ENCODE assay signal across 38 mouse cellular contexts in the genomic region with DNA sequence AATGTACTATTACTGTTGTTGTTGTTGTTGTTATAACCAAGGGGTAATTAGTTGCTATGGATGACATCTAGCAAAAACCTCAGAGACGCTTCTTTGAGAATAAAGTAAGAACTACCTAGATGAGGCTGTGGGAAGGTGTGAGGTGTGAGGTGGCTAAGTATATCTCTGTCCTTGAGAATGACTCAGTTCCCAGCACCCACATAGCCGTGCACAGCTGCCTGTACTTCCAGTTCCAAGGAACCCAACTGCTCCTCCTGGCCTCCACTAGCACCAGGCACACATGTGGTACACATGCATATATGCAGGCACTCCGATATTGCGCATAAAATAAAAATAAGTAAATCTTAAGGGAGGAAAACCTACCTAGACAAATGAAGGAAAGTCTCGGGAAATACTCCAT. TPM values are rescaled to one million over a fixed set of nuclear protein-coding genes. Genes with fewer than 3 reads are reported as not detected.
"Had no signal": no experiment of that assay in that cellular context is flagged by ENCODE, and none has a peak within 500 bp of the region (broad histone marks: within the 10 kb centered on the region; RNA-seq: fewer than 3 reads in every experiment).

No protein-coding gene starts in this region.

- H3K9ac ChIP-seq: heart, embryonic 12.5 days; hindbrain, embryonic 12.5 days; hindbrain, embryonic 14.5 days; kidney, embryonic 15.5 days; limb, embryonic 13.5 days; limb, embryonic 15.5 days; liver, embryonic 12.5 days had no signal

- H3K4me2 ChIP-seq: heart, embryonic 12.5 days; hindbrain, embryonic 12.5 days; hindbrain, embryonic 14.5 days; kidney, embryonic 15.5 days; limb, embryonic 13.5 days; limb, embryonic 15.5 days; liver, embryonic 12.5 days had no signal

- H3K36me3 ChIP-seq: heart, embryonic 10.5 days; heart, embryonic 12.5 days; hindbrain, embryonic 10.5 days; hindbrain, embryonic 12.5 days; kidney, embryonic 15.5 days; limb, embryonic 13.5 days; limb, embryonic 15.5 days; liver, embryonic 12.5 days had no signal

- DNase-seq: gastrocnemius, adult 2 months; gastrocnemius, postnatal 10 days; gastrocnemius, postnatal 25 days; heart, postnatal 10 days; heart, postnatal 4 days; kidney, adult 11 months; kidney, adult 2 months; kidney, adult 9 months; kidney, postnatal 14 days; kidney, postnatal 36 days; layer of hippocampus, adult 9-11 months; layer of hippocampus, postnatal 36 days; left cerebral cortex, postnatal 4 days had no signal

- H3K27me3 ChIP-seq: heart, embryonic 12.5 days; hindbrain, embryonic 12.5 days; kidney, embryonic 15.5 days; limb, embryonic 13.5 days; limb, embryonic 15.5 days; liver, embryonic 12.5 days had no signal

- H3K27ac ChIP-seq: gastrocnemius, adult 2 months; heart, embryonic 10.5 days; hindbrain, embryonic 10.5 days; hindbrain, embryonic 12.5 days; hindbrain, embryonic 14.5 days; kidney, embryonic 15.5 days; kidney, postnatal 0 days; limb, embryonic 13.5 days; limb, embryonic 15.5 days; liver, embryonic 12.5 days had no signal

- ATAC-seq: hindbrain, embryonic 16.5 days; inflammation-experienced regulatory T-cells, adult 6 months; intestine, embryonic 16.5 days; liver, embryonic 12.5 days had no signal

- H3K9me3 ChIP-seq: heart, embryonic 10.5 days; heart, embryonic 12.5 days; hindbrain, embryonic 10.5 days; hindbrain, embryonic 12.5 days; kidney, embryonic 15.5 days; limb, embryonic 13.5 days; limb, embryonic 15.5 days; liver, embryonic 12.5 days had no signal

- H3K4me3 ChIP-seq: gastrocnemius, adult 2 months; heart, embryonic 10.5 days; heart, embryonic 12.5 days; hindbrain, embryonic 10.5 days; hindbrain, embryonic 12.5 days; kidney, embryonic 15.5 days; limb, embryonic 13.5 days; limb, embryonic 15.5 days; liver, embryonic 12.5 days had no signal

- H3K4me1 ChIP-seq: hindbrain, embryonic 10.5 days; liver, embryonic 12.5 days had no signal

RNA-seq across cellular contexts. Expression of a gene that starts 28.8 kb away (rescaled TPM):
- total RNA-seq: gastrocnemius, adult 2 months; gastrocnemius, postnatal 10 days; gastrocnemius, postnatal 25 days; gastrocnemius, postnatal 4 days; granulocyte monocyte progenitor cell, adult 5-6 weeks; heart, adult 8-10 months; heart, postnatal 10 days; heart, postnatal 25 days; heart, postnatal 4 days; layer of hippocampus, adult 18-20 months; layer of hippocampus, adult 8-10 months; layer of hippocampus, postnatal 14 days; layer of hippocampus, postnatal 36 days; left cerebral cortex, adult 18-20 months; left cerebral cortex, postnatal 25 days; left cerebral cortex, postnatal 4 days; liver, adult 2 months had no signal
- polyA plus RNA-seq: hindbrain, embryonic 10.5 days; hindbrain, embryonic 12.5 days; hindbrain, embryonic 14.5 days; hindbrain, embryonic 16.5 days; inflammation-experienced regulatory T-cells, adult 6 months; intestine, embryonic 16.5 days; kidney, embryonic 15.5 days; large intestine, adult 2 months; limb, embryonic 11.5 days; limb, embryonic 13.5 days; limb, embryonic 15.5 days; liver, adult 2 months; liver, embryonic 12.5 days had no signal
